Mouse (Mus musculus) erythroid progenitor cell, adult 5-6 weeks (primary cell): ENCODE data around the gene Kpna3. TPM values are rescaled to one million over a fixed set of nuclear protein-coding genes. Genes with fewer than 3 reads are reported as not detected.

Source experiments
- ATAC-seq: replicated peaks from 2 replicates; pipeline ENCODE4 v1.8.0; 2016; ENCODE audit warnings: moderate number of reproducible peaks, mild to moderate bottlenecking, moderate TSS enrichment, inconsistent platforms; ENCODE audit not compliant: poor library complexity, low FRiP score, severe bottlenecking
- total RNA-seq, 2 experiments: library from RNA; stranded (forward) in 1 of 2; stranded (reverse) in 1 of 2; fragments of 150-400 nt in 1 of 2; fragments of 186-747, 209-891 nt in 1 of 2; gene quantifications; 2 replicates each; pipeline versions ENCODE4 v1.2.3 to v1.2.4; 2015 to 2017; ENCODE audit warnings: low replicate concordance in 2 of 2

The Kpna3 gene
- total RNA-seq, 2 experiments from 2014 or later, result 31.3 to 53.7 TPM

DNA sequence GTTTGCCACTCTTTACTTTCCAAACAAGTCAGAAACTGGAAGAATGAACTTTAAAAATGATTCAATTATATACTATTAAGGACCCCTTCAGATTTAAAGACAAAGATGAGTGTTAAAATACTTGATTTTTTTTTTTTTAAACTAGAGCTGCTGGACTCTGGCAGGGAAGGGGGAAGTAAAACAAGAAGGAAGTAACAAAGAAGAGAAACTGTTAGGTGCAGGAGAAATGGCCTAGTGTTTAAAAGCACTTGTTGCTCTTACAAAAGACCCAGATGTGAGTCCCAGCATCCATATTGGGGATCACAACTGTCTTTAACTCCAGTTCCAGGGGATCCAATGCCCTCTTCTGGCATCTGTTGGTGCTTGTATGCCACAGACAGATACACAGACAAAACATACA lies 33.9 kb downstream of the Kpna3 start:
- no peak for ATAC-seq

DNA sequence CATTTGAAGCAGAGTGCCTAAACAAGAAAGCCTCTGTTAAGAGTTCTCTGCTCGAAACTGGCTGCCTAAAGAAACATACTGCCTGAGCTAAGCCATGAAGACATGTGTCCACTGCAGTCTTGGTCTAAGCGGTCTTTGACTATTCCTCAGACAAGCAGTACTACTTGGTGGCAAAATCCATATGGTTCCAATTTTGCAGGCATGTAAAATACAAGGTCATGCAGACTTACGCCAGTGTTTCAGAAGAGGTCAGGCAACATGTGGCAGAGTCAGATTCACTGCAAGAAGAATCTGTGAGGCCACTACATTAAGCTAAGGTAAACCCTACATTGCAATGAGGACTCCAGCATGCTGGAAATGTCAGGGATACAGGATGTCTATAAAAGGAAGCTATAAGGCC lies 34.7 kb downstream of the Kpna3 start:
- ATAC-seq, result no peak

DNA sequence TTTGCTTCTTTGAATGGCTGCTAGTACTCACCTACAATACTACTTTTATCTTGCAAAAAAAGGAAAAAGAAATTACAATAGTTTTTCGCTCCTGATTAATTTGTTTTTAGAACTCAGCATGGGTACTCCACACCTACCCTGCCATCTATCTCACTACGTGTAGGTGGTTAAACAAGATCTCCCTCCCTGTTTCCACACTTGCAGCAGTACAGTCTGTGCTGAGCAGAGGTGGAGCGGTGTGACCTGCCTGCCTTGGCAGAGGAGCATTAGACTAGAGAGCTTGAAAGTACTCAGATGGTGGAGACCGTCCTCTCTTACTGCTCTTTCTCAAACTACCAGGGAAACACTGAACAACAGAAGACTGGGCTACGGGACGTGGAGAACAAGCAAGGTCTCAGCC lies 44.9 kb downstream of the Kpna3 start:
- no peak for ATAC-seq

DNA sequence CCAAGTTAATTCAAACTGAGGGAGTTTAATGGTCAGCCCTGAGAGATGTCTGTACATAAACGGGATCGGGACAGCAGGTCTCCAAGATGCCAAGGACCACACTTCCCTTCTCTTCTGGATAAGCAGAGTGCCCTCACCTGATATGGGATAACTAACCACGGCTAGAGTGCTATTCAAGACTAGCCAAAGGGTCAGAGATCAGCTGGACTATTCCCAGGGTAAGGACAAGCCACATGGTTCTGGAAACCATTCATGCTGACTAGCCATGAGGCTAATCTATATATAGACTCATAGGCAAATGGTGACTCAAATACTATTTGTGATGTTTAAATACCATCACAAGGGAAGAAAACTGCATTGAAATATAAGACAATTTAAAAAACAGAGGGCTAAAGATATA lies 49.1 kb downstream of the Kpna3 start:
- no peak for ATAC-seq

DNA sequence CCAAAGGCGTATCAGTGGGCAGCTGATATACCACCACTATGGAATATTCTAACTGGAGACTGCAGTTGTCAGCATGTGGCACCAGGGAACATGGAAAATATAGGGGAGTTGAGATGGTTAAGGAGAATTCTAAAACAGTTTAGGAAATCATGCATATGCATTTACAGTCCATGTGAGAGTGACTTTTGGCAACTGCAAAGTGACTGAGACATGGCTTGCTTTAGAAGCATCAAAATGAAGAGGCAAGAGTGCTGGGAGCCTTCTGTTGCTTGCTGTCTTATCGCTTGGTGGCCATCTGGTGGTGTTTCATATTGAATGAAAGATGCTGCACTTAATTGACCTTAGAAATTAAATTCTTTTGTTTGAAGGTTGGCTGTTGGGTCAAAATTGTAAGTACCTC lies 72.4 kb downstream of the Kpna3 start:
- ATAC-seq, result no peak

DNA sequence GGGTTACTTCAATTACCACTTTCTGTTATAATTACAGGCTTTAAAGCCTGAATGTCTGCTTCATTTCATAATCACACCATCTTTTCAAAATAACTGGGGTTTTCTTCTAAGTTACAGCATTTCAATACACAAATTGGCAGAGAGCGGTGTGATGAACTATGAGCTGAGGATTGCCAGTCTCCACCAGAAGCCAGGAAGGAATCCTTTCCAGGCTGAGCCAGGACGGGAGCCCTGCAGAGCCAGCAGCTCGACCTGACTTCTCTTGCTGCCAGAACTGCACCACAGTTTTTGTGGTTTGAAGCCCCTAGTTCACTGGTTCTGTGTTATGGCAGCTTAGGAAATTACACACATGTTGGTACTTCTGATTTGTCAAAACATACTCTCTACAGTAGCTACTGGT lies 75.0 kb downstream of the Kpna3 start:
- ATAC-seq, result no peak

DNA sequence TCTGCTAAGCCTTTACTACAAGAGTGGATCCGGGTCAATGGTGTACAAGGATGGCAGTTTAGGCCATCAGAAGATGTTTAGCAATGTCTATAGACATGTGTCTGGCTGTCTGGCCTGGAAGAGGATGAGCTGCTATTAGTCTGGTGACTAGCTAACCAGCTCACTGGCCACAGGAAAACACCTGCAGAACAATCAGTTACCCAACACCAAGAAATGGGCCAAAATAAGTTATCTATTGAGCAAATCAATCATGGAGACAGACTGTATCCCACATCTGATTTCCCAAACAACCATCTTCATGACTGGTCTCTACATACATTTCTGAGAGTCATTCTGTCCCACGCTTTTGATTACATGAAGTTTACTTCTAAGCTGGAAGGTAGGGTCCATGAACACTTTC lies 75.9 kb downstream of the Kpna3 start:
- ATAC-seq, result no peak

DNA sequence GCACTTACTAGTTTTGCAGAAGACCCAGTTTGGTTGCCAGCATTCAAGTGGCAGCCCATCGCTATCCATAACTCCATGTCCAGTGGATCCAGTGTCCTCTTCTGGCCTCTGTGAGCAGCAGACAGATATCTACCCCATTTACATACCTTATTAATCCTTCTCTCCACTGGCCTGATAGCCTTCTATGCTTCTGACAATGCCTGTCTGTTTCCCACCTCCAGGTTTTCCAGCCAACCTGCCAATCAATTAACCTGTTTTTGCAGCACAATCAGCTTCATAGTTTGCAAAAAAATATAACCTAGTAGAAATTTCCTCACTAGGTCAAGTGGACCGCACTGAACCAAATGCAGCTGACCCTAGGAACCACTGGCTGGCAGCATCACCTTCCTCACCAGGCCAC lies 77.4 kb downstream of the Kpna3 start:
- no peak for ATAC-seq

DNA sequence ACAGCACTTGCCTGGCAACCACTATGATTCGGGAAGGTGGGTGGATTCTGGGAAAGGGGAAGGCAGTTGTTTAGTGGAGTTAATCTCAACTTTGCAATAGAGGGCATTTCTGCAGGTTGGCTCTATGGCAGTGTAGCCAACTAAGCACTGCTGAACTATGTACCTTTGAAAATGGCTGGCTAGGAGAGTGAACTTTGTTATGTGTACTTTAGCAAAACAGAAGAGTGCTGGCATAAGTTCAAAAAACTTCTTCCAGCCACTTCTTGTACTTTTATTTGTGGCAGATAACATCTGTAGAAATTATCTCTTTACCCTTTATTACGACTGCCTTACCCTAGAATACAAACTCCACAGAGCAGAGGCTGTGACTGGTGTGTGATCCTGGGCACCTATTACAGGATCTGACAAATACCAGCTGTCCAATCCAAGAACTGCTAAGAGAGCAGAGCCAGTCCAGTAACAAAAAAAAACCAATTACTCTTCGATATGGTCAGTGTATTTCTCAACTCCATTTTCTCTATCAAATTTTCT lies 78.6 kb downstream of the Kpna3 start:
- no peak for ATAC-seq

DNA sequence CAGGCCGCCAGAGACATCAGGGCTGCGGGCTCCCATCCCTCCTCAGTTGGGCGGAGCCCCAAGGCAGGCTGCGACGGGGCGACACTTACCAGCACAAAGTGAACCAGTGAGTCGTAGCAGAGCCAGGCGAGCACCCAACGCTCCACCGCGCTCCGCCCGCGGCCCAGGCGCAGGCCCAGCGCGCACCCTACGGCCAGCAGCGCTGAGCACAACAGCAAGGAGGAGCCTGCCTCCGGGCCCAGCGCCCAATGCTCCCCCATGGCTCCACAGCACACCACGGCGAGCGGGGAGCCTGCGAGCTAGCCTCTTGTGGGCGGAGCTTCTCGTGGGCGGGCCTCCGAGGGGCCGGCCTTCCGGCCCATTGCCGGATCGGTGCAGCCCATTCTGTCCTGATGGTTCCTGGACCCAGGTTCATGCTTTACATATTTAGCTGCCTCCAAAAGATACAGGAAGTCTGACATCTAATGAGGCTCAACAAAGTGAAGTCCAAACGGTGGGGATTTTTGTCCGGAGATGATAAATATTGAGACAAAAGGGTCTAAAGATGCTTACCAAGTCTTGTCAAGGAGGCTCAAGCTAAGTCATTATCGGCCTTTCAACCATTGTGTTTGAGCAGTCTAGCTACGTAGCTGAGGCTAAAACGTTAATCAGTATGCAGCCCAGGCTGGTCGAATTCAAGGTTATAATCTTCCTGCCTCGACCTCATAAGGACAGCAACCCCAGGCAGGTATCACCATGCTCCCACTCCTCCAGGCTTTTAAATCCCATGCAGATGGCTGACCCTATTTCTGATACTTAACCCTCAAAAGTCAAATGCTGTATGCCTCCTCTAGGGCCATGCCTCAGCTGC lies 79.3 kb downstream of the Kpna3 start, which contains the start of gene Ebpl:
Gene Ebpl (minus strand): TSS at position 309 of the 850 bp plus-strand sequence.
- peak; percentile 97 for ATAC-seq

DNA sequence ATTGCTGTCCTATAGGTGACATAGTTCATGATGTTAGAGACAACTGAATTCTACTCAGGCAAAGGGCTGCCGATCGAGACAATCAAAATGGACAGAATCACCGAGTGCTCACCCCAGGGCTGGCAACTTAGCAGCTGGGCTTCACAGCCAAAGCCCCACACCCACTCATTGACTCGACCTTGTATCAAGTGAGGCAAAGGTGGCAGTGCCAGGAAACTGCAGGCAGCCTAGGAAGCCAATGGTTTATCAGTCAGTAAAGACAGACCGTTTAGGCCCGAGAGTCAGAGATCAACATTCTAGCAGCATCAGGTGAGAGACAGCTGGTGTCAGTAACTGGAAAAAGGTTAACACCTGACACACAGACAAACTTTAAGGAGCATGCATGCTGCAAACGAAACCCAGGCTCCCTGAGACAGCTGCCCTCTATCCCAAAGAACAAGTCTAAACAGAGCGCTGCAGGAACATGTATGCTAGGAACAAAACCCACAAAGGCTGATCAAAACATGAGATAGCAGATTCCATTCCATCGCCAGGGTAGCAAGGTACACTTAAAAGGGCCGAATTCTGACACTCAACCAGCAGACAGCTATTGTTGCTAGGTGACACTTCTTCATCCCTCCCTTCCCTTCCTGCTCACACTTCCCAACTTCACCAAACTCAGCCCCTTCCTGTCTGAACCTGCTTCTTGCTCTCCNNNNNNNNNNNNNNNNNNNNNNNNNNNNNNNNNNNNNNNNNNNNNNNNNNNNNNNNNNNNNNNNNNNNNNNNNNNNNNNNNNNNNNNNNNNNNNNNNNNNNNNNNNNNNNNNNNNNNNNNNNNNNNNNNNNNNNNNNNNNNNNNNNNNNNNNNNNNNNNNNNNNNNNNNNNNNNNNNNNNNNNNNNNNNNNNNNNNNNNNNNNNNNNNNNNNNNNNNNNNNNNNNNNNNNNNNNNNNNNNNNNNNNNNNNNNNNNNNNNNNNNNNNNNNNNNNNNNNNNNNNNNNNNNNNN lies 85.1 kb downstream of the Kpna3 start:
- no peak for ATAC-seq

DNA sequence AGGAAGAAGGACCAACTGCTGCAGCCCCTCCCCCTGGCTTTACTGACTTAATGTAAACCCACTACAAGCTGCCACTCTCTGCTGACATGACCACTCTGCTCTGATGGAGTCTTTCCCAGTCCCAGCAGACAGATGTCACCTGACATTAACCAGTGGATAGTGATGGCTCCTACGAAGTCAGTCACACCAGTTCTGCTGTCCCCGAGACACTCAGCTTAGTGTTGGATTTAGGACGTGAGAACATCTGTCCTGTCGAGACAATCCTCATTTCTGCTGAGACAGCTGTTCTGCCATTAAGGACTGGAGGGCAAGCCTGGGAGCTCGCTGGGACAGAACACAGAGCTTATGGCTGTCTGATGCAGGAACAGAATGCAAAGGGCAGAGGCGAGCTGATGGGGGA lies 88.9 kb downstream of the Kpna3 start:
- ATAC-seq, result no peak

DNA sequence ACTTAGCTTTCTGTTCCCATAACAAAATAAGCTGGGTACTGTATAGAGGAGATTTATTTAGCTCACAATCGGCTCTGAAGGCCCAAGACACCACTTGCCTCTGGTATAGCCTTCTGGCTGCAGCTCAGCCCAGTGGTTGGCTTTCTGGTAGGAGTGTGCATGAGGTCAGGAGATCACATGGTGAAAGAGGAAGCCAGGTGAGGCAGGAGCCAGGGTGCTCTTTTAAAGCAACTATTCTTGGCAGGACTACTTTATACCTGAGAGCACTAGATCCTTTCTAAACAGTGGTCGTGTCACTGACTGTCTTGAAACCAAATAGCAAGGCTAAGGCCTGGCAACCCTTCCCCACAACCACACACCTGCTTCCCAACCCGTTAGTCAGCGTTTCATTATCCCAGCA lies 89.8 kb downstream of the Kpna3 start:
- ATAC-seq, result no peak

DNA sequence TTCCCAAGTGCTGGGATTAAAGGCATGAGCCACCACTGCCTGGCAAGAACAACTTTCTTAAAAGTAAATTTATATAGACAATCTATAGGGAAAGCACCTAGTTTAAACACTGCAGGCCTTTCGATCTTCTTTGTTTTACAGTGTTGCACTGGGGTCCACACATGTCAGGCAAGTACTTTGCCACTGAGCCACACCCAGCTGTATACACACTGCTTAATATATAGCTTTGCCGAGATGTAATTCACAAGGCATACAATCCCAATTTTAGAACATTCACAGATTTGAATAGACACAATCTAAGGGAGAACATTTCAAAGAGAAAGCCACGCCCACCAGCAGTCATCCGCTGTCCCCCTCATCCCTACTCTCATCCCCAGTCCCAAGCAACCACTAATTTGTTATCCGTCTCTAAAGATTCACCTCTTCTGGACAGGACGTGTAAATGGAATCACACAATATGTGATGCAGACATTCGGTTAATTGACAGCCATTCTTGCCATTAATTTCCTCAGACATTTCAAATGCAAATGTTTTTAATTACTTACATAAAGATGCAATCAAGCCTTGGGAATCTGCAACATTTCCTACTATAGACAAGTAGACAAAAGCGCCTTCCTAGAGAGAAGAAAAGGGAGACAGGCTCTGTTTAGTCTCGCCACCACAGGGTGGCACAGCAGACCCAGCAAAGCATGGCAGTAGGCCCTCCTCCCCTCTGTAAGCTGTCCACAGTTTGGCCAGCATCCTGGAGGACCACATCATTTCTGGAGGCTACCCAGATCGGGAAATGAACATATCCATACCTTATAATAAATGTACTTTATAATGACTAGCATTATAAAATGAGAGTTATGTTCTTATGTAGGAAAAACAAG lies 92.6 kb downstream of the Kpna3 start:
- ATAC-seq, result no peak

DNA sequence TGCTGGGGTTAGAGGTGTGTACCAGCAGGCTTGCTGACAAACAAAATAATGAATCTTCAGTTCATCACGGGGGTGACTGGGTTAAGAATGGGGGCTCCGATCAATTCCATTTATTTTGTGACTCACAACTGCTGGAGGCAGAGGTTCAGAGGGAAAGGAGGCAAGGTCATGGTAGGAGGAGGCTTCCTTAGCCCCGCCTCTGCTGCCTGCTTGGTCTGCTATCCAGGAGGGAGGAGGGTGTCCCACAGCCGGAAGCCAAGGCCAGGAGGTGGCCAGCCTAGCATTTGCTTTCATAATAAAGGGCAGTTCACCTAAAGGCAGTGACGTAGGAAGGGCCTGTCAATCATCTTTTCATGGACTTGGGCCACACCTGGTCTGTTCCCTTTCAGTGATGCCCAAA lies 95.1 kb downstream of the Kpna3 start:
- no peak for ATAC-seq

DNA sequence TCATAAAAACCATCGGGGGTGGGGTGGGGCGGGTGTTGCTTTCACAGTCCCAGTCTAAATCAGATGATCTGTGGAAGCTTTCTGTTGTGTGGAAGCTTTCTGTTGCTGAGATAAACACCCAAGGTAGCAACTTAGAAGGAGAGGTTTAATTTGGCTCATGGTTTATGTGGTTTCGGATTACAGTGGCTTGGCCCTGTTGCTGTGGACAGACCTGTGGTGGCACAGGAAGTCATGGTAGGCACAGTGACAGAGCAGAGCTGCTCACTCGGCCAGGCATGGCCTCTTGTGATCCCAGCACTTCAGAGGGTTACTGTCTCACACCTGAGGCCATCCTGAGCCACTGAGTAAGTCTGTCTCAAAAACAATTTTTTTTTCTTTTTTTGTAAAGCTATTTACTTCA lies 100.3 kb downstream of the Kpna3 start:
- no peak for ATAC-seq

DNA sequence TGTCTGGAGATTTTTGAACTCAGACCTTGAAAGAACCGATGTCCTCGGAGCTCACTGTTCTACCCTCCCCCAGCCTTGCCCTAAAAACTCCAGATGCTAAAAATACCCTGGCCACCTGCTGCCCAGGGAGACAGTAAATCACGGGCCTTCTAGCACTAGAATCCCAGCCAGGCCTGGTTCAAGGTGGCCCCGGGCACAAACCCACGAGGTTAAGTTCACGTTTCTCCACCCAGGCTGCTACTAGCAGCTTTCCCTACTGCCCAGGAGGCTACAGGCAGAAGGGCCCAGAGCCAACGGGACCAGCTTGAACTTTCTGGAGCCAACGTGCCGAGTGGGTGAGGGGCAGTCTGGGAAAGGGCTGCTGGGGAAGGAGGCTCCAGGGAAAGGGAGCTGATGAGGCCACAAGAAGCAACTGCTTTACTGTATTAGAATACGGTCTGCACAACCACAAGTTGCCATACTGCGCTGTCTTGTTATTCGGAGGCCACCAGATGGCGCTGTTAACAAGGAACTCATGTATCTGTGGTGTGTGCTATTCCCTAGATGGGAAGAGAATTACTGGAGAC lies 108.6 kb downstream of the Kpna3 start:
- ATAC-seq, result peak; percentile 81

DNA sequence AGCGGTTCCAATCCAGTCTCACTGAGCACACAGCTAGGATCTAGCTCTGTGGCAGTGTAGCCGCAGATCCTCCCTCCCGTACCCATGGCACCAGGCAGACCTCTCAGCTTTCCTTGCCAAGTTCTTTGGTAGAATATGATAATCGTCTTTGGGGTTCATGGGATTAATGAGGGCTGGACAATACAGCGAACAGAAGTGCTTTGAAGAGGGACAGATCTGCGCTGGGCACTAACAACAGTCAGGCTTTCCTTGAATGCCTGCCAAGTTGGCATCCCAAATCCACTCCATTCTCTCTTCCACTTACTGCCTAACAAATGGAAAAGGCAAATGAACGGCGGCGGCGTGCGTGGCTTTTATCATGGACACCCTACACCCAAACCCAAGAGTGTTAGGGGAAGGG lies 109.1 kb downstream of the Kpna3 start:
- no peak for ATAC-seq
